In genomic region chr11:120032052-120032451, GRCm38 (mm10) we compare ENCODE assay signal across 26 mouse cellular contexts. TPM values are rescaled to one million over a fixed set of nuclear protein-coding genes. Genes with fewer than 3 reads are reported as not detected.
DNase-seq lines count a peak whose midpoint lies in the region; ATAC-seq and TF ChIP-seq lines count a peak whose summit lies in the region.
"Had no signal": no experiment of that assay in that cellular context is flagged by ENCODE, and none has a peak within 500 bp of the region (broad histone marks: within the 10 kb centered on the region; RNA-seq: fewer than 3 reads in every experiment).

No protein-coding gene starts in this region.

- H3K4me3 ChIP-seq in heart, embryonic 10.5 days: no peak overlapping the region
- no peak overlapping the region for H3K4me3 ChIP-seq in lung, embryonic 15.5 days
- no peak overlapping the region for H3K4me3 ChIP-seq in lung, adult 2 months (replicated peaks; ENCODE audit: extremely low read depth, low read depth, low read length)
- H3K4me3 ChIP-seq: embryonic facial prominence, embryonic 12.5 days; erythroblast, embryonic 14.5 days; forebrain, embryonic 12.5 days; heart, adult 2 months; megakaryocyte, embryonic 14.5 days; myocyte; neural tube, embryonic 13.5 days had no signal

- no peak for DNase-seq in heart, embryonic 10.5 days (ENCODE audit: low spot score)
- DNase-seq in heart, adult 8-10 months (ENCODE audit: low spot score): no peak
- no peak for DNase-seq in lung, adult 2 months
- DNase-seq in lung, postnatal 36 days: peak; percentile 37
- DNase-seq in urinary bladder, postnatal 10 days (ENCODE audit: low spot score): no peak
- DNase-seq: cerebellum, adult 11 months; gastrocnemius, postnatal 36 days; heart, adult 2 months; kidney, adult 2 months; liver, postnatal 0 days; retina, postnatal 1 day; thymus, adult 18-20 months; thymus, postnatal 36 days had no signal

- H3K36me3 ChIP-seq in heart, embryonic 10.5 days: 0 out of 2 replicates have a peak, but pooled peaks cover 2% of the 10 kb centered on the region
- no peaks in the 10 kb centered on the region for H3K36me3 ChIP-seq in lung, embryonic 15.5 days
- H3K36me3 ChIP-seq: embryonic facial prominence, embryonic 12.5 days; forebrain, embryonic 12.5 days; neural tube, embryonic 13.5 days had no signal

- TF ChIP-seq POLR2A in lung, adult 2 months (IDR thresholded peaks at IDR 0.05; ENCODE audit: borderline replicate concordance, extremely low read depth, low read depth, low read length): no peak

- peaks cover 41% of the 10 kb centered on the region for H3K4me1 ChIP-seq in heart, embryonic 10.5 days
- H3K4me1 ChIP-seq in lung, embryonic 15.5 days: peaks cover 10% of the 10 kb centered on the region
- 0 out of 2 replicates have a peak, but pooled peaks cover 2% of the 10 kb centered on the region for H3K4me1 ChIP-seq in lung, adult 2 months (ENCODE audit: control insufficient read depth, insufficient read depth, low read length)

- no peaks in the 10 kb centered on the region for H3K9me3 ChIP-seq in heart, embryonic 10.5 days
- no peaks in the 10 kb centered on the region for H3K9me3 ChIP-seq in lung, embryonic 15.5 days
- H3K9me3 ChIP-seq: embryonic facial prominence, embryonic 12.5 days; forebrain, embryonic 12.5 days; neural tube, embryonic 13.5 days had no signal

- peaks cover 19% of the 10 kb centered on the region; the same call in 1 of the 2 replicates for H3K27me3 ChIP-seq in heart, embryonic 10.5 days (ENCODE audit: insufficient read depth, poor library complexity, severe bottlenecking)
- no peaks in the 10 kb centered on the region for H3K27me3 ChIP-seq in lung, embryonic 15.5 days
- H3K27me3 ChIP-seq: embryonic facial prominence, embryonic 12.5 days; forebrain, embryonic 12.5 days; neural tube, embryonic 13.5 days had no signal

- H3K27ac ChIP-seq in heart, embryonic 10.5 days: peak overlapping the region; percentile 67; the same call in 1 of the 2 replicates
- no peak overlapping the region; the same call in 1 of the 2 replicates for H3K27ac ChIP-seq in lung, embryonic 15.5 days
- H3K27ac ChIP-seq: embryonic facial prominence, embryonic 12.5 days; forebrain, embryonic 12.5 days; heart, adult 2 months; hindbrain, postnatal 0 days; kidney, postnatal 0 days; neural tube, embryonic 13.5 days had no signal

- ATAC-seq in lung, embryonic 15.5 days (ENCODE audit: borderline replicate concordance, extremely low read depth, low FRiP score, low TSS enrichment): peak; percentile 34; the same call in 1 of the 2 replicates
- 0 out of 2 replicates have a peak, but pooled peaks have one; percentile 25 for ATAC-seq in erythroblast, adult 5-6 weeks (replicated peaks; ENCODE audit: low FRiP score, poor library complexity, severe bottlenecking)
- ATAC-seq: CD4-positive, CD25-positive, alpha-beta regulatory T cell, adult 4 months; hindbrain, postnatal 0 days; liver, postnatal 0 days; midbrain, embryonic 16.5 days had no signal

- H3K4me2 ChIP-seq in lung, embryonic 15.5 days: no peak overlapping the region
- H3K4me2 ChIP-seq: embryonic facial prominence, embryonic 12.5 days; forebrain, embryonic 12.5 days; liver, embryonic 11.5 days; neural tube, embryonic 13.5 days had no signal

- no peak for TF ChIP-seq CTCF in lung, adult 2 months (IDR thresholded peaks at IDR 0.05; ENCODE audit: insufficient read depth, low read length)

- no peak overlapping the region; the same call in 1 of the 2 replicates for H3K9ac ChIP-seq in lung, embryonic 15.5 days
- H3K9ac ChIP-seq: embryonic facial prominence, embryonic 12.5 days; forebrain, embryonic 12.5 days; liver, postnatal 0 days; neural tube, embryonic 13.5 days had no signal

- 60% methylated on average over 8 of the region's 8 CpGs for WGBS in heart, embryonic 10.5 days
- 28% methylated on average over 8 of the region's 8 CpGs for WGBS in lung, embryonic 15.5 days
- 31% methylated on average over 8 of the region's 8 CpGs for WGBS in lung, adult 2 months

RNA-seq across cellular contexts. Expression of gene Aatk, which starts 14.9 kb away (rescaled TPM):
- 0.51 and 0.58 TPM in 2 replicates for polyA plus RNA-seq in heart, embryonic 10.5 days (2016; fragmentation: Nextera tagmentation; extraction: Ambion mirVana)
- 1 to 10 TPM; 3.1 to 6.2 (median 4.7) TPM for total RNA-seq in heart, adult 8-10 months (2022)
- 2.1 and 3.3 TPM in 2 replicates for polyA plus RNA-seq in lung, embryonic 15.5 days (2015; fragmentation: Nextera tagmentation; extraction: Ambion mirVana)
- polyA plus RNA-seq in lung, adult 2 months (2012; rRNA removed): 28.9 and 38.7 TPM in 2 replicates
- 1.3 and 4.4 TPM in 2 replicates for total RNA-seq in erythroblast, adult 5-6 weeks (2015; ENCODE audit: low replicate concordance)
- 0.84 and 1.8 TPM in 2 replicates for total RNA-seq in erythroblast, adult 5-6 weeks (2017; ENCODE audit: low replicate concordance)
- polyA plus RNA-seq: CD4-positive, CD25-positive, alpha-beta regulatory T cell, adult 4 months had no signal

RNA-seq across cellular contexts. Expression of gene Cep131, which starts 54.6 kb away (rescaled TPM):
- polyA plus RNA-seq in heart, embryonic 10.5 days (2016; fragmentation: Nextera tagmentation; extraction: Ambion mirVana): 21.1 and 29.0 TPM in 2 replicates
- total RNA-seq in heart, adult 8-10 months (2022): 10 to 100 TPM in 3 of 4 experiments, 1 to 10 TPM in 1; 8.9 to 16.0 (median 11.7) TPM
- polyA plus RNA-seq in lung, embryonic 15.5 days (2015; fragmentation: Nextera tagmentation; extraction: Ambion mirVana): 22.0 and 28.8 TPM in 2 replicates
- 8.5 and 9.2 TPM in 2 replicates for polyA plus RNA-seq in lung, adult 2 months (2012; rRNA removed)
- total RNA-seq in erythroblast, adult 5-6 weeks (2015; ENCODE audit: low replicate concordance): 5.6 and 6.7 TPM in 2 replicates
- 2.0 and 7.1 TPM in 2 replicates for total RNA-seq in erythroblast, adult 5-6 weeks (2017; ENCODE audit: low replicate concordance)
